Mouse (Mus musculus) neural tube, embryonic 14.5 days (tissue): ENCODE results near the gene Map3k7cl. TPM values are rescaled to one million over a fixed set of nuclear protein-coding genes. Genes with fewer than 3 reads are reported as not detected.

Experiments used
- ATAC-seq: fragments of 200-750 bp; cut with Nextera tagmentation; 2 replicates; pipeline ENCODE4 v1.8.0; 2017; ENCODE audit warnings: low read depth, mild to moderate bottlenecking, moderate TSS enrichment, moderate library complexity
- H3K27ac ChIP-seq: fragments of 300-500 bp; sonication (generic); 2 replicates; pipeline ENCODE4 v1.5.1; 2014; ENCODE audit warnings: low read depth, mild to moderate bottlenecking, control low read depth, low read length, moderate library complexity, mixed read lengths
- H3K27me3 ChIP-seq: fragments of 300-500 bp; sonication (generic); 2 replicates; pipeline ENCODE4 v1.6.1; 2014; ENCODE audit warnings: low read length; ENCODE audit not compliant: control insufficient read depth, insufficient read depth
- H3K36me3 ChIP-seq: fragments of 300-500 bp; sonication (generic); 2 replicates; pipeline ENCODE4 v1.6.1; 2014; ENCODE audit warnings: low read length, mixed read lengths; ENCODE audit not compliant: control insufficient read depth, insufficient read depth
- H3K4me1 ChIP-seq: fragments of 300-500 bp; sonication (generic); 2 replicates; pipeline ENCODE4 v1.6.1; 2014; ENCODE audit warnings: low read length; ENCODE audit not compliant: control insufficient read depth, insufficient read depth
- H3K4me2 ChIP-seq: fragments of 300-500 bp; sonication (generic); 2 replicates; pipeline ENCODE4 v1.6.1; 2014; ENCODE audit warnings: mild to moderate bottlenecking, low read depth, low read length, control low read depth
- H3K4me3 ChIP-seq: fragments of 300-500 bp; sonication (generic); 2 replicates; pipeline ENCODE4 v1.5.1; 2014; ENCODE audit warnings: low read depth, low read length, control low read depth, mixed read lengths
- H3K9ac ChIP-seq: fragments of 300-500 bp; sonication (generic); replicated peaks from 2 replicates; pipeline ENCODE4 v1.6.1; 2014; ENCODE audit warnings: low read depth, mild to moderate bottlenecking, control low read depth, low read length, mixed read lengths
- H3K9me3 ChIP-seq: fragments of 300-500 bp; sonication (generic); 2 replicates; pipeline ENCODE4 v1.6.1; 2016; ENCODE audit warnings: low read length; ENCODE audit not compliant: control insufficient read depth
- WGBS: fragments of 180-500 bp; shearing (Covaris S2); extraction: QIAGEN DNeasy Blood & Tissue Kit; methylation state at CpG from one replicate; pipeline ENCODE4 v1.1.7; 2014; 5-methylcytosine and 5-hydroxymethylcytosine counted together
- polyA plus RNA-seq: library from polyadenylated mRNA; unstranded; fragments of >200 nt; fragmentation: Nextera tagmentation; extraction: Ambion mirVana; gene quantifications from 2 replicates; pipeline ENCODE4 v1.2.1, GENCODE M21; 2014

Gene Map3k7cl
- polyA plus RNA-seq, 1 experiment from 2014 or later, result not detected

DNA sequence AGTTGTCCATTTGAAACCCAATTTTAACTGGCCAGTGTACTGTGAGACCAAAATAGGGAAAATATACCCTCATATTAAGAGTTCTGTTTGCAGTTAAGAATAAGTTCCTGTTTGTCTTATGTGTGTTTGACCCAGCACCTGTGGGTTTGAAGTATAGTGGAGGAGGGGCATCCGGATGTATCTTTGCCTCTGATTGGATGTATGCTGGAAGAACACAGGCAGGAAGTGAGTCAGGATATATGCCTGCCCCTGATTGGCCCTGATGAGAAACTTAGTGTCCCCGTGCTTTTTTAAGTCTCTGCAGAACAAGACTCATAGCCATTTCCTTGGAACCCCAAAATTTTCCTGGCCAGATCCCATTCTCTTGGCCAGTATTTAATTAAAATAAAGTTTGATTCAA, 51.8 kb downstream of the Map3k7cl start:
- WGBS, result 91% methylated on average over 2 of the region's 2 CpGs
- ATAC-seq, result no peak

DNA sequence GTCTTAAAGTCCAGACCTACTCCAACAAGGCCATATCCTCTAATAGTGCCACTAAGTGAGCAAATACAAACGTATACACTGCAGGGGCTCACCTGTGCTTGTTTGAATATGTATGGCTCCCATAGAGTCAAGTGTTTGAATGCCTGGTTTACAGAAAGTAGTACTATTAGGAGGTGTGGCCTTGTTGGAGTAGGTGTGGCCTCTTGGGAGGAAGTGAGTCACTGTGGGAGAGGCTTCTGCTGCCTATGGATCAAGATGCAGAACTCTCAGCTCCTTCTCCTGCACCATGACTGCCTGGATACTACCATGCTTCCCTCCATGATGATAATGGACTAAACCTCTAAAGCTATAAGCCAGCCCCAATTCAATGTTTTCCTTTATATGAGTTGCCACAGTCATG, 54.3 kb downstream of the Map3k7cl start:
- WGBS, result 70% methylated on average over 1 of the region's 1 CpGs
- Histone ChIP-seq H3K27ac (no peak overlapping the region), H3K4me3 (no peak overlapping the region), H3K4me2 (no peak overlapping the region), H3K9me3 (no peaks in the 10 kb centered on the region), H3K36me3 (no peaks in the 10 kb centered on the region), H3K4me1 (no peaks in the 10 kb centered on the region), H3K27me3 (no peaks in the 10 kb centered on the region), H3K9ac (no peak overlapping the region)
- no peak for ATAC-seq

More for the DNA sequence above, 51.8 kb downstream of the Map3k7cl start:
- Histone ChIP-seq H3K4me1 (no peaks in the 10 kb centered on the region), H3K27me3 (no peaks in the 10 kb centered on the region), H3K9me3 (no peaks in the 10 kb centered on the region), H3K9ac (no peak overlapping the region), H3K36me3 (no peaks in the 10 kb centered on the region), H3K4me3 (no peak overlapping the region), H3K4me2 (no peak overlapping the region), H3K27ac (no peak overlapping the region)

DNA sequence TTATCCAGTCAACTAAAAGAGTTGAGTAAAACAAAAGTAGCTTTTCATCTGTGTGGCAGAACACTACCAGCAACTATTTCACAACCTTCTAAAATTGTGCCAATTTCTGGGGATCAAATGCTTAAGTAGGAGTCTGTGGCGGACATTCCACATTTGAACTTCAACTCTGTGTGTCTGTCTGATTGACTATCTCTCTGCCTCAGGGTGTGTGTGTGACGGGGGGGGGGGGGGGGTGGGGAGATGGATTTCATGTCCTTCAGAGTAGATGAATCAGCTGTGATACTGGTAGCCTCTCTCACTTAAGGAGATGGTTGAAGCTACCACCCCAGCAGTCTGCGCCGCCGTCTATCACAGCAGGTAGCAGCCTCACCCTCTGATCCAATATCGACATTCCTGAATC, 54.8 kb downstream of the Map3k7cl start:
- Histone ChIP-seq H3K27me3 (no peaks in the 10 kb centered on the region), H3K4me3 (no peak overlapping the region), H3K36me3 (no peaks in the 10 kb centered on the region), H3K9ac (no peak overlapping the region), H3K9me3 (no peaks in the 10 kb centered on the region), H3K27ac (no peak overlapping the region), H3K4me2 (no peak overlapping the region), H3K4me1 (no peaks in the 10 kb centered on the region)
- no peak for ATAC-seq
- WGBS, result 91% methylated on average over 6 of the region's 6 CpGs

DNA sequence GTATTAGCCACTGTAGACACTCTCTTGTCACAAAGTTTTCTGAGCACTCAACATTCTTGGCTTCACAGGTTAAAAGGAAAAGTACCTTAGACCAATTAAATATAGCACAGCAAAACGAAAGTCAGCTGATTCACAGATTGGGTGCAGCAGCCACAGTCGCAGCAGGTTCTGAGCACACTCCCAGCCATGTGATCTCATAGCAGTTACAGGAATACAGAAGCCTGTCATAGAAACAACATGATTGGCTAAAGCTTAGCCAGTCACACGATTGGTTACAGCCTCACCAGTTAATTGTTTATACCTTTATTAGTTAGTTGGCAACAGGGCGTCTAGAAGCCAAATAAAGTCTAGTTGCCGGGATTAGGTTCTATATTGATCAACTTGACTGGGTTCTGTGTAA, 57.0 kb downstream of the Map3k7cl start:
- H3K27me3 ChIP-seq, result no peaks in the 10 kb centered on the region
- H3K27ac ChIP-seq, result no peak overlapping the region
- WGBS, result 88% methylated on average over 5 of the region's 5 CpGs
- H3K9ac ChIP-seq, result no peak overlapping the region
- H3K9me3 ChIP-seq, result no peaks in the 10 kb centered on the region
- no peaks in the 10 kb centered on the region for H3K36me3 ChIP-seq
- no peak for ATAC-seq
- no peak overlapping the region for H3K4me3 ChIP-seq
- no peak overlapping the region for H3K4me2 ChIP-seq
- no peaks in the 10 kb centered on the region for H3K4me1 ChIP-seq

DNA sequence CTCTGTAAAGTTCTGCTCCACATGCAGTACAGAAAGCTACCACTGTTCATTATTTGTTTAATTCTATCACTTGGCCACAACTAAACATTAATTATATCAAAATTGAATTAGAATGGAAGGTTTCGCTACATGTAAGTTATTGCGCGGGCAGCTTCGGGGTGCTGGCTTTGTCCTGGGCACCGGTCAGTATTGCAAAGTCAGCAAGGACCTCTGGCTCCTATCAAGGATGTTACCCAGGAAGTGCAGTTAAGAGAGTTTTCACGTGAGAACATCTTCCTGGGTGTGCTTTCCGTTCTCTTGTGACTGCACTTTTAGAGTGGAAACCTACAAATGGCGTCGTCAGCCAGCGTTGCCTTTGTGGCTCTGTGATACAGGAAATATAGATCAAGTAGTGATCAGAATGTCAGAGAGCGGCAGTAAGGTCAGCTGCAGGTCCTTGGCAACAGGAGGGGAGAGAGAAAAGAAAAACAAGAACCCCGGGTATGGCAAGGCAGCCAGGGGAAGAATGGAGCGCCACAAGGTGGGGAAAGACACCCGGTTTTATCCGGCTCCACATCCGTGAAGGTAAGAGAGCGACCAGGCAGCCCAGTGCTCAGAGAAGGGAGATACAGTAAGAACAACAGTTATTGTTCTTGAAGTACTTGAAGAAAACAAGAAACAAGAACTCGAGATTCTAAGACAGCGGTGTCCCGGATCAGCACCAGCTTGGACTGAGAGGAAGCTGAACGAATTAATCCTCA, 57.6 kb downstream of the Map3k7cl start:
- WGBS, result 87% methylated on average over 21 of the region's 21 CpGs
- no peaks in the 10 kb centered on the region for H3K27me3 ChIP-seq
- no peak overlapping the region for H3K4me3 ChIP-seq
- no peaks in the 10 kb centered on the region for H3K36me3 ChIP-seq
- H3K4me1 ChIP-seq, result no peaks in the 10 kb centered on the region
- H3K9me3 ChIP-seq, result no peaks in the 10 kb centered on the region
- H3K27ac ChIP-seq, result no peak overlapping the region
- H3K4me2 ChIP-seq, result no peak overlapping the region
- no peak for ATAC-seq
- H3K9ac ChIP-seq, result no peak overlapping the region

DNA sequence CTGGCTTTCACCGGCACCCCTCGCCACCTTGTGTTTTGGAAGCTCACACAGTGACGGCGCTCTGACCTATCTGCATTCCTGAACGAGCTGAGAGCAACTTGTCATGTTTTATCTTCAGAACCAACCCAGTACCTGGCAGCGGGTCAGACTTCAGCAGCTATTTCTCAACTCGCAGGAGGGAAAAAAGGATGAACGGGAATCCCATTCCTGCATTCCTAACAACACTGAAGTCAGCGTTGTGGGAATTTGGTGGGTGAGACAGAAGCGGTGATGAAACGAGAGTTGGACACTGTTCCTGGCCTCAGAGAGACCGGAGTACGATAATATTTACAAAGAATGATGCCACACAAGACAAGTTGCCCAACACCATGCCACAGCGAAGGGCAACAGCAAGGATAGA, 58.3 kb downstream of the Map3k7cl start:
- Histone ChIP-seq H3K4me3 (no peak overlapping the region), H3K4me2 (no peak overlapping the region), H3K36me3 (no peaks in the 10 kb centered on the region), H3K27ac (no peak overlapping the region), H3K9ac (no peak overlapping the region), H3K27me3 (no peaks in the 10 kb centered on the region), H3K4me1 (no peaks in the 10 kb centered on the region), H3K9me3 (no peaks in the 10 kb centered on the region)
- ATAC-seq, result no peak
- WGBS, result 93% methylated on average over 14 of the region's 14 CpGs

GRCm38 (mm10) chr16:87612218-87612838, 59.2 kb downstream of the Map3k7cl start:
- H3K9ac ChIP-seq, result no peak overlapping the region
- H3K27me3 ChIP-seq, result no peaks in the 10 kb centered on the region
- whole genome bisulfite sequencing, result 81% methylated on average over 15 of the region's 15 CpGs
- H3K4me2 ChIP-seq, result no peak overlapping the region
- H3K4me3 ChIP-seq, result no peak overlapping the region
- H3K9me3 ChIP-seq, result no peaks in the 10 kb centered on the region
- H3K27ac ChIP-seq, result no peak overlapping the region
- H3K36me3 ChIP-seq, result no peaks in the 10 kb centered on the region
- no peak for ATAC-seq
- H3K4me1 ChIP-seq, result no peaks in the 10 kb centered on the region

- WGBS, result 88% methylated on average over 6 of the region's 6 CpGs
- H3K36me3 ChIP-seq, result no peaks in the 10 kb centered on the region
- no peak overlapping the region for H3K27ac ChIP-seq
- no peak for ATAC-seq
- no peaks in the 10 kb centered on the region for H3K4me1 ChIP-seq
- no peak overlapping the region for H3K4me2 ChIP-seq
- H3K9me3 ChIP-seq, result no peaks in the 10 kb centered on the region
- no peaks in the 10 kb centered on the region for H3K27me3 ChIP-seq
- no peak overlapping the region for H3K9ac ChIP-seq
- no peak overlapping the region for H3K4me3 ChIP-seq
These were observed 64.2 kb downstream of the Map3k7cl start for GRCm38 (mm10) chr16:87617377-87617776.

- Histone ChIP-seq H3K9me3 (no peaks in the 10 kb centered on the region), H3K27me3 (no peaks in the 10 kb centered on the region), H3K4me1 (no peaks in the 10 kb centered on the region), H3K4me2 (no peak overlapping the region), H3K9ac (no peak overlapping the region), H3K27ac (no peak overlapping the region), H3K4me3 (no peak overlapping the region), H3K36me3 (no peaks in the 10 kb centered on the region)
- no peak for ATAC-seq
- WGBS, result 89% methylated on average over 3 of the region's 3 CpGs
These were observed 68.1 kb downstream of the Map3k7cl start for GRCm38 (mm10) chr16:87621246-87621645.
